In genomic region chr4:39998771-39999422, GRCm38 (mm10) we compare ENCODE assay signal across 31 mouse cellular contexts.
DNase-seq lines count a peak whose midpoint lies in the region; ATAC-seq and TF ChIP-seq lines count a peak whose summit lies in the region.
"Had no signal": no experiment of that assay in that cellular context is flagged by ENCODE, and none has a peak within 500 bp of the region (broad histone marks: within the 10 kb centered on the region; RNA-seq: fewer than 3 reads in every experiment).

No protein-coding gene starts in this region.

- DNase-seq in frontal cortex, postnatal 25 days (ENCODE audit: low spot score in 2 of 2), result no peak
- peak; percentile 37 for DNase-seq in lung, embryonic 14.5 days
- DNase-seq in lung, postnatal 10 days, result no peak
- DNase-seq in adipocyte (ENCODE audit: low spot score), result no peak
- no peak for DNase-seq in cerebellum, adult 11 months
- DNase-seq: adrenal gland, adult 8-10 months; B cell, adult 2 months; cerebellum, adult 9-10 months; cerebellum, postnatal 36 days; gastrocnemius, adult 2 months; gastrocnemius, postnatal 36 days; heart, adult 2 months; heart, postnatal 4 days; kidney, adult 8-10 months; kidney, postnatal 14 days; lung, postnatal 36 days; right cerebral cortex, postnatal 4 days; thymus, postnatal 4 days had no signal

- 61% methylated on average over 5 of the region's 5 CpGs for WGBS in lung, embryonic 14.5 days

- no peak overlapping the region for H3K4me2 ChIP-seq in lung, embryonic 14.5 days
- H3K4me2 ChIP-seq: embryonic facial prominence, embryonic 15.5 days; forebrain, embryonic 12.5 days; heart, embryonic 12.5 days; hindbrain, embryonic 13.5 days; liver, embryonic 15.5 days; lung, embryonic 15.5 days; midbrain, embryonic 11.5 days had no signal

- no peak for TF ChIP-seq POLR2A in cortical plate, adult 2 months (IDR thresholded peaks at IDR 0.05; ENCODE audit: extremely low read depth, insufficient read depth, low read length)

- ATAC-seq in frontal cortex, adult (ENCODE audit: low TSS enrichment), result peak; percentile 98
- ATAC-seq in lung, embryonic 14.5 days (ENCODE audit: insufficient read depth), result no peak
- ATAC-seq: activated CD4-positive, CD25-positive, alpha-beta regulatory T cell, adult 4 months; intestine, embryonic 16.5 days; midbrain, embryonic 16.5 days had no signal

- H3K9ac ChIP-seq in lung, embryonic 14.5 days, result no peak overlapping the region
- H3K9ac ChIP-seq: embryonic facial prominence, embryonic 15.5 days; forebrain, embryonic 12.5 days; heart, embryonic 12.5 days; hindbrain, embryonic 13.5 days; liver, embryonic 15.5 days; lung, embryonic 15.5 days had no signal

- TF ChIP-seq CTCF in lung, embryonic 14.5 days (IDR thresholded peaks at IDR 0.05; ENCODE audit: low read depth), result no peak
- no peak for TF ChIP-seq CTCF in cortical plate, adult 2 months (IDR thresholded peaks at IDR 0.05; ENCODE audit: extremely low read depth, insufficient read depth, low read length)

- H3K27ac ChIP-seq in lung, embryonic 14.5 days (ENCODE audit: low read depth), result no peak overlapping the region
- H3K27ac ChIP-seq in cortical plate, adult 2 months (ENCODE audit: insufficient read depth, low read length), result 0 out of 2 replicates have a peak overlapping the region, but pooled peaks have one; percentile 23
- H3K27ac ChIP-seq: embryonic facial prominence, embryonic 15.5 days; forebrain, embryonic 12.5 days; gastrocnemius, adult 2 months; heart, adult 2 months; hindbrain, embryonic 13.5 days; liver, embryonic 15.5 days; lung, embryonic 15.5 days; stomach, postnatal 0 days had no signal

- H3K4me3 ChIP-seq in lung, embryonic 14.5 days (ENCODE audit: low read depth, low read length), result no peak overlapping the region
- H3K4me3 ChIP-seq in cortical plate, adult 2 months (ENCODE audit: insufficient read depth, low read length), result no peak overlapping the region
- H3K4me3 ChIP-seq: embryonic facial prominence, embryonic 15.5 days; forebrain, embryonic 12.5 days; gastrocnemius, adult 2 months; heart, adult 2 months; heart, embryonic 12.5 days; hindbrain, embryonic 13.5 days; liver, embryonic 15.5 days; lung, embryonic 15.5 days had no signal

- no peaks in the 10 kb centered on the region for H3K9me3 ChIP-seq in lung, embryonic 14.5 days (ENCODE audit: low read depth, low read length)
- H3K9me3 ChIP-seq: embryonic facial prominence, embryonic 15.5 days; forebrain, embryonic 12.5 days; liver, embryonic 15.5 days; lung, embryonic 15.5 days had no signal

- no peaks in the 10 kb centered on the region for H3K36me3 ChIP-seq in lung, embryonic 14.5 days (ENCODE audit: insufficient read depth)
- H3K36me3 ChIP-seq: embryonic facial prominence, embryonic 15.5 days; forebrain, embryonic 12.5 days; heart, embryonic 12.5 days; hindbrain, embryonic 13.5 days; liver, embryonic 15.5 days; lung, embryonic 15.5 days had no signal

- no peaks in the 10 kb centered on the region for H3K27me3 ChIP-seq in lung, embryonic 14.5 days (ENCODE audit: insufficient read depth, low read length)
- H3K27me3 ChIP-seq: embryonic facial prominence, embryonic 15.5 days; forebrain, embryonic 12.5 days; heart, embryonic 12.5 days; hindbrain, embryonic 13.5 days; liver, embryonic 15.5 days; lung, embryonic 15.5 days had no signal

- H3K4me1 ChIP-seq in lung, embryonic 14.5 days (ENCODE audit: insufficient read depth), result no peaks in the 10 kb centered on the region
- H3K4me1 ChIP-seq in cortical plate, adult 2 months (ENCODE audit: control insufficient read depth, insufficient read depth, low read length), result no peaks in the 10 kb centered on the region
- H3K4me1 ChIP-seq: embryonic facial prominence, embryonic 15.5 days; forebrain, embryonic 12.5 days; heart, embryonic 12.5 days; hindbrain, embryonic 13.5 days; liver, embryonic 15.5 days; lung, embryonic 15.5 days had no signal
